Mouse (Mus musculus) erythroblast, embryonic 14.5 days (primary cell): ENCODE results near the gene Dnm3. TPM values are rescaled to one million over a fixed set of nuclear protein-coding genes. Genes with fewer than 3 reads are reported as not detected.

Source experiments
- H3K27me3 ChIP-seq: 2 replicates; pipeline ENCODE4 v1.6.1; 2012; ENCODE audit warnings: inconsistent platforms; ENCODE audit not compliant: control insufficient read depth
- H3K36me3 ChIP-seq: 2 replicates; pipeline ENCODE4 v1.6.1; 2012; ENCODE audit warnings: mild to moderate bottlenecking, inconsistent platforms; ENCODE audit not compliant: control insufficient read depth
- H3K4me1 ChIP-seq: 2 replicates; pipeline ENCODE4 v1.6.1; 2012; ENCODE audit warnings: inconsistent platforms; ENCODE audit not compliant: control insufficient read depth
- H3K4me3 ChIP-seq: replicated peaks from 2 replicates; pipeline ENCODE3; 2012; ENCODE audit warnings: moderate library complexity, mild to moderate bottlenecking, inconsistent platforms
- H3K9me3 ChIP-seq: 2 replicates; pipeline ENCODE4 v1.6.1; 2012; ENCODE audit warnings: low read length, inconsistent platforms, mixed read lengths; ENCODE audit not compliant: control insufficient read depth
- GATA1 ChIP-seq: IDR thresholded peaks from 2 replicates; pipeline ENCODE4 v1.6.1; 2012; ENCODE audit warnings: low read length, inconsistent platforms, mixed read lengths
- TAL1 ChIP-seq: IDR thresholded peaks from 3 replicates; pipeline ENCODE4 v1.6.1; 2012; ENCODE audit warnings: low read length, inconsistent platforms, mixed read lengths
- polyA plus RNA-seq: library from polyadenylated mRNA; stranded (reverse); fragments of >175 nt; gene quantifications from 2 replicates; pipeline ENCODE4 v1.2.3, GENCODE M21; 2012

Dnm3 gene
- polyA plus RNA-seq, 1 experiment: 0.01 TPM

GRCm38 (mm10) chr1:162047673-162048072 is 430.2 kb downstream of the Dnm3 start:
- H3K4me3 ChIP-seq: no peak overlapping the region
- no peaks in the 10 kb centered on the region for H3K27me3 ChIP-seq
- H3K36me3 ChIP-seq: no peaks in the 10 kb centered on the region
- no peaks in the 10 kb centered on the region for H3K4me1 ChIP-seq
- TF ChIP-seq TAL1: no peak
- no peak for TF ChIP-seq GATA1
- H3K9me3 ChIP-seq: no peaks in the 10 kb centered on the region

- H3K4me1 ChIP-seq: no peaks in the 10 kb centered on the region
- TF ChIP-seq GATA1: no peak
- no peak for TF ChIP-seq TAL1
- no peak overlapping the region for H3K4me3 ChIP-seq
Measured at GRCm38 (mm10) chr1:162043788-162044717, 433.8 kb downstream of the Dnm3 start.

GRCm38 (mm10) chr1:162043216-162043615 is 434.6 kb downstream of the Dnm3 start:
- Histone ChIP-seq H3K27me3 (no peaks in the 10 kb centered on the region), H3K4me3 (no peak overlapping the region), H3K4me1 (no peaks in the 10 kb centered on the region), H3K36me3 (no peaks in the 10 kb centered on the region), H3K9me3 (no peaks in the 10 kb centered on the region)
- TF ChIP-seq TAL1 (no peak), GATA1 (no peak)

More at GRCm38 (mm10) chr1:162043788-162044717, 433.8 kb downstream of the Dnm3 start:
- H3K9me3 ChIP-seq: no peaks in the 10 kb centered on the region
- H3K27me3 ChIP-seq: no peaks in the 10 kb centered on the region
- no peaks in the 10 kb centered on the region for H3K36me3 ChIP-seq

- H3K4me3 ChIP-seq: no peak overlapping the region
- H3K4me1 ChIP-seq: no peaks in the 10 kb centered on the region
- H3K27me3 ChIP-seq: no peaks in the 10 kb centered on the region
- no peaks in the 10 kb centered on the region for H3K9me3 ChIP-seq
- TF ChIP-seq TAL1 (no peak), GATA1 (no peak)
- no peaks in the 10 kb centered on the region for H3K36me3 ChIP-seq
Measured at GRCm38 (mm10) chr1:162042384-162042783, 435.4 kb downstream of the Dnm3 start.

- H3K4me1 ChIP-seq: no peaks in the 10 kb centered on the region
- no peaks in the 10 kb centered on the region for H3K36me3 ChIP-seq
- no peak for TF ChIP-seq GATA1
- TF ChIP-seq TAL1: no peak
- no peaks in the 10 kb centered on the region for H3K9me3 ChIP-seq
- no peaks in the 10 kb centered on the region for H3K27me3 ChIP-seq
- H3K4me3 ChIP-seq: no peak overlapping the region
Measured at GRCm38 (mm10) chr1:162040490-162041274, 437.2 kb downstream of the Dnm3 start.

GRCm38 (mm10) chr1:162039808-162040207 is 438.0 kb downstream of the Dnm3 start:
- Histone ChIP-seq H3K4me1 (no peaks in the 10 kb centered on the region), H3K27me3 (no peaks in the 10 kb centered on the region), H3K9me3 (no peaks in the 10 kb centered on the region), H3K36me3 (no peaks in the 10 kb centered on the region), H3K4me3 (no peak overlapping the region)
- TF ChIP-seq TAL1 (no peak), GATA1 (no peak)

- Histone ChIP-seq H3K4me1 (no peaks in the 10 kb centered on the region), H3K36me3 (no peaks in the 10 kb centered on the region), H3K9me3 (no peaks in the 10 kb centered on the region), H3K4me3 (no peak overlapping the region), H3K27me3 (no peaks in the 10 kb centered on the region)
- TF ChIP-seq TAL1 (no peak), GATA1 (no peak)
Measured at GRCm38 (mm10) chr1:162039011-162039595, 438.7 kb downstream of the Dnm3 start.

- Histone ChIP-seq H3K36me3 (no peaks in the 10 kb centered on the region), H3K4me3 (no peak overlapping the region), H3K27me3 (no peaks in the 10 kb centered on the region), H3K4me1 (no peaks in the 10 kb centered on the region), H3K9me3 (no peaks in the 10 kb centered on the region)
- TF ChIP-seq GATA1 (no peak), TAL1 (no peak)
Measured at GRCm38 (mm10) chr1:162038431-162038830, 439.4 kb downstream of the Dnm3 start.
